Mouse (Mus musculus): ENCODE data around the gene Gcnt1. TPM values are rescaled to one million over a fixed set of nuclear protein-coding genes. Genes with fewer than 3 reads are reported as not detected.

Gcnt1 gene
- polyA plus RNA-seq, 1 experiment from 2014 or later: 29.6 TPM

GRCm38 (mm10) chr19:17346716-17347474, 25.7 kb downstream of the Gcnt1 start:
- Histone ChIP-seq H3K4me1 (no peaks in the 10 kb centered on the region), H3K27ac (no peak overlapping the region), H3K4me3 (replicated peaks) (no peak overlapping the region), H3K9ac (no peak overlapping the region), H3K36me3 (no peaks in the 10 kb centered on the region), H3K9me3 (replicated peaks) (no peaks in the 10 kb centered on the region), H3K4me2 (no peak overlapping the region), H3K27me3 (no peaks in the 10 kb centered on the region)
- no peak for ATAC-seq (replicated peaks; ENCODE audit: low FRiP score)
- 88% methylated on average over 3 of the region's 3 CpGs for WGBS

GRCm38 (mm10) chr19:17344881-17345280, 27.8 kb downstream of the Gcnt1 start:
- Histone ChIP-seq H3K27ac (no peak overlapping the region), H3K4me2 (no peak overlapping the region), H3K4me1 (no peaks in the 10 kb centered on the region), H3K4me3 (replicated peaks) (no peak overlapping the region), H3K9me3 (replicated peaks) (no peaks in the 10 kb centered on the region), H3K36me3 (no peaks in the 10 kb centered on the region), H3K9ac (no peak overlapping the region), H3K27me3 (no peaks in the 10 kb centered on the region)
- ATAC-seq (replicated peaks; ENCODE audit: low FRiP score): no peak
- 89% methylated on average over 7 of the region's 7 CpGs for WGBS

GRCm38 (mm10) chr19:17339563-17339962, 33.1 kb downstream of the Gcnt1 start:
- no peaks in the 10 kb centered on the region for H3K9me3 ChIP-seq (replicated peaks)
- peaks cover 10% of the 10 kb centered on the region for H3K4me1 ChIP-seq
- no peak for ATAC-seq (replicated peaks; ENCODE audit: low FRiP score)
- H3K9ac ChIP-seq: no peak overlapping the region
- no peak overlapping the region for H3K4me2 ChIP-seq
- H3K27ac ChIP-seq: no peak overlapping the region
- H3K4me3 ChIP-seq (replicated peaks): no peak overlapping the region
- no peaks in the 10 kb centered on the region for H3K27me3 ChIP-seq
- no peaks in the 10 kb centered on the region for H3K36me3 ChIP-seq
- WGBS: 75% methylated on average over 2 of the region's 2 CpGs

- 0 out of 2 replicates have a peak overlapping the region, but pooled peaks have one; percentile 32 for H3K27ac ChIP-seq
- ATAC-seq (replicated peaks; ENCODE audit: low FRiP score): no peak
- peaks cover 13% of the 10 kb centered on the region for H3K4me1 ChIP-seq
- H3K4me3 ChIP-seq (replicated peaks): no peak overlapping the region
- H3K4me2 ChIP-seq: 0 out of 2 replicates have a peak overlapping the region, but pooled peaks have one; percentile 23
- no peaks in the 10 kb centered on the region for H3K36me3 ChIP-seq
- no peaks in the 10 kb centered on the region for H3K27me3 ChIP-seq
- no peak overlapping the region for H3K9ac ChIP-seq
- no peaks in the 10 kb centered on the region for H3K9me3 ChIP-seq (replicated peaks)
- 32% methylated on average over 7 of the region's 7 CpGs for WGBS
Observed at GRCm38 (mm10) chr19:17337057-17337679, 35.5 kb downstream of the Gcnt1 start.

- Histone ChIP-seq H3K27ac (peak overlapping the region; percentile 32; the same call in 1 of the 2 replicates), H3K36me3 (no peaks in the 10 kb centered on the region), H3K27me3 (no peaks in the 10 kb centered on the region), H3K4me3 (replicated peaks) (no peak overlapping the region), H3K9ac (no peak overlapping the region), H3K4me2 (0 out of 2 replicates have a peak overlapping the region, but pooled peaks have one; percentile 23), H3K4me1 (peaks cover 13% of the 10 kb centered on the region), H3K9me3 (replicated peaks) (no peaks in the 10 kb centered on the region)
- peak; percentile 72 for ATAC-seq (replicated peaks; ENCODE audit: low FRiP score)
- WGBS: 28% methylated on average over 7 of the region's 7 CpGs
Observed at GRCm38 (mm10) chr19:17336646-17337045, 36.0 kb downstream of the Gcnt1 start.

GRCm38 (mm10) chr19:17334644-17335333, 37.9 kb downstream of the Gcnt1 start:
- WGBS: 91% methylated on average over 12 of the region's 12 CpGs
- Histone ChIP-seq H3K27ac (no peak overlapping the region), H3K4me3 (replicated peaks) (no peak overlapping the region), H3K4me1 (peaks cover 13% of the 10 kb centered on the region), H3K4me2 (no peak overlapping the region), H3K9me3 (replicated peaks) (no peaks in the 10 kb centered on the region), H3K36me3 (0 out of 2 replicates have a peak, but pooled peaks cover 1% of the 10 kb centered on the region), H3K27me3 (no peaks in the 10 kb centered on the region), H3K9ac (no peak overlapping the region)
- ATAC-seq (replicated peaks; ENCODE audit: low FRiP score): no peak; the same call in 1 of the 2 replicates

GRCm38 (mm10) chr19:17333043-17333442, 39.6 kb downstream of the Gcnt1 start:
- no peak overlapping the region for H3K4me2 ChIP-seq
- WGBS: 50% methylated on average over 7 of the region's 7 CpGs
- H3K4me1 ChIP-seq: peaks cover 13% of the 10 kb centered on the region
- ATAC-seq (replicated peaks; ENCODE audit: low FRiP score): no peak
- no peaks in the 10 kb centered on the region for H3K27me3 ChIP-seq
- H3K9ac ChIP-seq: no peak overlapping the region
- peaks cover 11% of the 10 kb centered on the region; the same call in 1 of the 2 replicates for H3K36me3 ChIP-seq
- no peak overlapping the region for H3K27ac ChIP-seq
- no peak overlapping the region for H3K4me3 ChIP-seq (replicated peaks)
- no peaks in the 10 kb centered on the region for H3K9me3 ChIP-seq (replicated peaks)

- no peak overlapping the region for H3K4me3 ChIP-seq (replicated peaks)
- no peaks in the 10 kb centered on the region for H3K27me3 ChIP-seq
- WGBS: 94% methylated on average over 10 of the region's 10 CpGs
- no peaks in the 10 kb centered on the region for H3K9me3 ChIP-seq (replicated peaks)
- H3K9ac ChIP-seq: no peak overlapping the region
- H3K4me1 ChIP-seq: 0 out of 2 replicates have a peak, but pooled peaks cover 2% of the 10 kb centered on the region
- no peak for ATAC-seq (replicated peaks; ENCODE audit: low FRiP score)
- no peak overlapping the region for H3K4me2 ChIP-seq
- H3K27ac ChIP-seq: no peak overlapping the region
- H3K36me3 ChIP-seq: peaks cover 11% of the 10 kb centered on the region; the same call in 1 of the 2 replicates
Observed at GRCm38 (mm10) chr19:17328916-17329315, 43.7 kb downstream of the Gcnt1 start.

- H3K9ac ChIP-seq: no peak overlapping the region
- H3K27me3 ChIP-seq: no peaks in the 10 kb centered on the region
- no peaks in the 10 kb centered on the region for H3K9me3 ChIP-seq (replicated peaks)
- H3K4me2 ChIP-seq: no peak overlapping the region
- no peak for ATAC-seq (replicated peaks; ENCODE audit: low FRiP score)
- H3K36me3 ChIP-seq: peaks cover 11% of the 10 kb centered on the region; the same call in 1 of the 2 replicates
- H3K4me1 ChIP-seq: 0 out of 2 replicates have a peak, but pooled peaks cover 2% of the 10 kb centered on the region
- WGBS: 90% methylated on average over 6 of the region's 6 CpGs
- no peak overlapping the region for H3K27ac ChIP-seq
- H3K4me3 ChIP-seq (replicated peaks): no peak overlapping the region
Observed at GRCm38 (mm10) chr19:17327881-17328404, 44.7 kb downstream of the Gcnt1 start.

- H3K4me3 ChIP-seq (replicated peaks): no peak overlapping the region
- no peaks in the 10 kb centered on the region; the same call in 1 of the 2 replicates for H3K36me3 ChIP-seq
- no peak overlapping the region for H3K4me2 ChIP-seq
- no peaks in the 10 kb centered on the region for H3K4me1 ChIP-seq
- no peaks in the 10 kb centered on the region for H3K9me3 ChIP-seq (replicated peaks)
- WGBS: 77% methylated on average over 5 of the region's 5 CpGs
- no peaks in the 10 kb centered on the region for H3K27me3 ChIP-seq
- H3K9ac ChIP-seq: no peak overlapping the region
- no peak overlapping the region for H3K27ac ChIP-seq
- ATAC-seq (replicated peaks; ENCODE audit: low FRiP score): no peak
Observed at GRCm38 (mm10) chr19:17323689-17324241, 48.9 kb downstream of the Gcnt1 start.

- no peak overlapping the region for H3K4me3 ChIP-seq (replicated peaks)
- H3K9ac ChIP-seq: no peak overlapping the region
- no peaks in the 10 kb centered on the region for H3K27me3 ChIP-seq
- no peak overlapping the region for H3K4me2 ChIP-seq
- WGBS: 88% methylated on average over 11 of the region's 11 CpGs
- ATAC-seq (replicated peaks; ENCODE audit: low FRiP score): peak; percentile 86
- H3K4me1 ChIP-seq: no peaks in the 10 kb centered on the region
- no peak overlapping the region for H3K27ac ChIP-seq
- H3K9me3 ChIP-seq (replicated peaks): no peaks in the 10 kb centered on the region
- H3K36me3 ChIP-seq: no peaks in the 10 kb centered on the region
Observed at GRCm38 (mm10) chr19:17323006-17323688, 49.5 kb downstream of the Gcnt1 start.
